Mouse (Mus musculus): ENCODE data around the gene Gm4846. TPM values are rescaled to one million over a fixed set of nuclear protein-coding genes. Genes with fewer than 3 reads are reported as not detected.

The Gm4846 gene
- polyA plus RNA-seq, 1 experiment from 2014 or later: not detected

DNA sequence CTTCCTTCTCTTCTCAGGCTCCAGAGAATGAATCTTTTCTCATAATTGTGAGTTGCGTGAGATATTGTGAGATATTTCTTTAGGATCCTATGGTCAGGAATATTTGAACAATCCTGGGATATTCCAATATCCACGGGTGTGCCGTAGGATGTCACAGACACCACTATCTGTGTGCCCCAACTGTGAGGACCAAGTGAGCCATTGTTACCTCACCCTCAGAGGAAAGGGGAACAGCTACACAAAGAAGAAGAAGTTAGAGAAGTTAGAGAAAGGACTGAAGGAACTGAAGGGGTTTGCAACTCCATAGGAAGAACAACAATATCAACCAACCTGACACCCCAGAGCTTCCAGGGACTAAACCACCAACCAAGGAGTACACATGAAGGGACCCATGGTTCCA lies 55.4 kb downstream of the Gm4846 start:
- no peaks in the 10 kb centered on the region for H3K36me3 ChIP-seq (ENCODE audit: control insufficient read depth, insufficient read depth, low read length)

GRCm38 (mm10) chr1:166439426-166439825 lies 58.0 kb downstream of the Gm4846 start:
- Histone ChIP-seq H3K9me3 (ENCODE audit: control insufficient read depth, low read length) (no peaks in the 10 kb centered on the region), H3K36me3 (ENCODE audit: control insufficient read depth, insufficient read depth, low read length) (no peaks in the 10 kb centered on the region), H3K27ac (ENCODE audit: low read depth, low read length) (no peak overlapping the region), H3K4me1 (replicated peaks; ENCODE audit: control insufficient read depth, insufficient read depth, low read length) (no peaks in the 10 kb centered on the region), H3K27me3 (ENCODE audit: control insufficient read depth, insufficient read depth, low read length) (no peaks in the 10 kb centered on the region), H3K4me2 (replicated peaks; ENCODE audit: low read depth, low read length) (no peak overlapping the region), H3K4me3 (ENCODE audit: low read depth, low read length) (no peak overlapping the region), H3K9ac (ENCODE audit: low read depth, low read length) (no peak overlapping the region)
- 78% methylated on average over 6 of the region's 6 CpGs for whole genome bisulfite sequencing
- DNase-seq (ENCODE audit: low spot score) (no peak), ATAC-seq (ENCODE audit: low FRiP score) (no peak)

More for the DNA sequence above, 55.4 kb downstream of the Gm4846 start:
- 92% methylated on average over 3 of the region's 3 CpGs for WGBS
- ATAC-seq (ENCODE audit: low FRiP score): no peak
- Histone ChIP-seq H3K9me3 (ENCODE audit: control insufficient read depth, low read length) (no peaks in the 10 kb centered on the region), H3K27me3 (ENCODE audit: control insufficient read depth, insufficient read depth, low read length) (no peaks in the 10 kb centered on the region), H3K27ac (ENCODE audit: low read depth, low read length) (no peak overlapping the region), H3K9ac (ENCODE audit: low read depth, low read length) (no peak overlapping the region), H3K4me2 (replicated peaks; ENCODE audit: low read depth, low read length) (no peak overlapping the region), H3K4me3 (ENCODE audit: low read depth, low read length) (no peak overlapping the region), H3K4me1 (replicated peaks; ENCODE audit: control insufficient read depth, insufficient read depth, low read length) (no peaks in the 10 kb centered on the region)
- DNase-seq (ENCODE audit: low spot score): no peak

Other genes with a start within 250 kb of the Gm4846 start
- 7.2 and 7.4 TPM in 2 replicates for gene Ildr2, start 243.4 kb downstream of the Gm4846 start, polyA plus RNA-seq (2014; fragmentation: Nextera tagmentation; extraction: Ambion mirVana)
- gene Tada1, start 118.5 kb downstream of the Gm4846 start, polyA plus RNA-seq (2014; fragmentation: Nextera tagmentation; extraction: Ambion mirVana): 70.0 and 74.9 TPM in 2 replicates
- gene Pogk, start 87.7 kb downstream of the Gm4846 start, polyA plus RNA-seq (2014; fragmentation: Nextera tagmentation; extraction: Ambion mirVana): 33.3 and 39.0 TPM in 2 replicates
- gene Gm4847, start 150.1 kb upstream of the Gm4846 start, polyA plus RNA-seq (2014; fragmentation: Nextera tagmentation; extraction: Ambion mirVana): not detected in 2 replicates
- not detected in 2 replicates for gene Fmo9, start 184.3 kb upstream of the Gm4846 start, polyA plus RNA-seq (2014; fragmentation: Nextera tagmentation; extraction: Ambion mirVana)